Mouse (Mus musculus) G1E (cell line): ENCODE measurements around the gene Krtap11-1.

ENCODE experiments used
- CTCF ChIP-seq: IDR thresholded peaks from 2 replicates; pipeline ENCODE4 v1.5.1; 2012; ENCODE audit warnings: low read depth, low read length, inconsistent platforms, mixed read lengths
- GATA1 ChIP-seq: IDR thresholded peaks from 2 replicates; pipeline ENCODE4 v1.6.1; 2012; ENCODE audit warnings: borderline replicate concordance, low read length, inconsistent platforms, mixed read lengths
- TAL1 ChIP-seq: conservative IDR thresholded peaks from 2 replicates; pipeline ENCODE4 v1.6.1; 2012; ENCODE audit warnings: low read depth, low read length, inconsistent platforms, mixed read lengths

GRCm38 (mm10) chr16:89608791-89609185 is 37.8 kb upstream of the Krtap11-1 start:
- TF ChIP-seq TAL1 (no peak), CTCF (no peak), GATA1 (no peak)
